Mouse (Mus musculus): ENCODE measurements around the gene Nt5c1b.
A peak's percentile ranks its signal among the peaks of the same experiment; 100 is the strongest.

- peak; percentile 55 for TF ChIP-seq CTCF (IDR thresholded peaks at IDR 0.05)
- peak; percentile 91 for TF ChIP-seq EP300 (IDR thresholded peaks at IDR 0.05)
Observed at GRCm38 (mm10) chr12:10350706-10351105, 19.1 kb upstream of the Nt5c1b start.
